Mouse (Mus musculus) intestine, embryonic 16.5 days (tissue): ENCODE data around the gene Ugt8a. TPM values are rescaled to one million over a fixed set of nuclear protein-coding genes. Genes with fewer than 3 reads are reported as not detected.

Source experiments
- ATAC-seq: fragments of 200-750 bp; cut with Nextera tagmentation; 2 replicates; pipeline ENCODE4 v1.8.0; 2017; ENCODE audit warnings: moderate TSS enrichment, moderate library complexity
- H3K27ac ChIP-seq: fragments of 300-500 bp; sonication (generic); 2 replicates; pipeline ENCODE4 v1.5.1; 2014; ENCODE audit warnings: mild to moderate bottlenecking, low read length
- H3K27me3 ChIP-seq: fragments of 300-500 bp; sonication (generic); replicated peaks from 2 replicates; pipeline ENCODE4 v1.6.1; 2014; ENCODE audit warnings: low read length, control low read depth, mixed read lengths; ENCODE audit not compliant: control insufficient read depth, insufficient read depth
- H3K36me3 ChIP-seq: fragments of 300-500 bp; sonication (generic); 2 replicates; pipeline ENCODE4 v1.6.1; 2014; ENCODE audit warnings: low read length, control low read depth; ENCODE audit not compliant: control insufficient read depth, insufficient read depth
- H3K4me1 ChIP-seq: fragments of 300-500 bp; sonication (generic); 2 replicates; pipeline ENCODE4 v1.6.1; 2014; ENCODE audit warnings: low read length, control low read depth, mixed read lengths; ENCODE audit not compliant: control insufficient read depth, insufficient read depth
- H3K4me2 ChIP-seq: fragments of 300-500 bp; sonication (generic); 2 replicates; pipeline ENCODE4 v1.6.1; 2014; ENCODE audit warnings: low read depth, low read length, control low read depth
- H3K4me3 ChIP-seq: fragments of 300-500 bp; sonication (generic); 2 replicates; pipeline ENCODE4 v1.5.1; 2014; ENCODE audit warnings: mild to moderate bottlenecking, low read length
- H3K9ac ChIP-seq: fragments of 300-500 bp; sonication (generic); 2 replicates; pipeline ENCODE4 v1.6.1; 2014; ENCODE audit warnings: low read depth, low read length
- H3K9me3 ChIP-seq: fragments of 300-500 bp; sonication (generic); 2 replicates; pipeline ENCODE4 v1.6.1; 2016; ENCODE audit warnings: low read length, control low read depth; ENCODE audit not compliant: control insufficient read depth
- WGBS: fragments of 180-500 bp; shearing (Covaris S2); extraction: QIAGEN DNeasy Blood & Tissue Kit; methylation state at CpG from one replicate; pipeline ENCODE4 v1.1.7; 2014; 5-methylcytosine and 5-hydroxymethylcytosine counted together
- polyA plus RNA-seq: library from polyadenylated mRNA; unstranded; fragments of >200 nt; fragmentation: Nextera tagmentation; extraction: Ambion mirVana; gene quantifications from 2 replicates; pipeline ENCODE4 v1.2.1, GENCODE M21; 2015

Gene Ugt8a
- polyA plus RNA-seq: 0.91 and 1.0 TPM in 2 replicates

DNA sequence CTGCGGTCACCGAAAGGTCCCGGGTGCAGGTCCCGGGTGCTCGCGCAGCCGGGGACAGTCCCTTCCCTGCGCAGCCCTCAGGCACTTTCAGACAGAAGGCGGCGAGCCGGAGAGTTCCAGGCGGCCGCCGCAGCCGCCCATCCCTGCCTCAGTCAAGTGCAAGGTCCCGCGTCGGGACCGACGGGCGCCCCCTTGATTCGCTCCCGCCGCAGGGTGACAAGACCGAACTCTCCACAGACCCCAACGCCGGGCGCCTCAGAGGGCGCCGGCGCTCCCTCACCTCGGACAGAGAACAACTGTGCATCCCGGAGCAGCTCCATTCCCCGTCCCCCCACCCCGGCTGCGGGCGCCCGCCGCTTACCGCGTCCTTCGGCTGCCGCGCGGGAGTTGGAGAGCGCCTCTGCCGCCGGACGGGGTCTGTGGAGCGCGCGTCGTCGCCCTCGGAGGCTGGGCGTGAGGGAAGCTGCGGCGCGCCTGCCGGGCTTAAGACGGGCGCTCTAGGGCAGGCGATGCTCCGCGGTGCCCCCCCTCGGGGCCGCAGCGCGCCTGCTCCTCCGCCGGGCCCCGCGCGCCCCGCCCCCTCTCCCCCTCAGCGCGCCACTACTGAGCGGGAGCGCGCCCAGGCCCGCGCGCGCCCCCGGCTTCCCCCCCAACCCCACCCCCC, at the start of gene Ugt8a:
Gene Ugt8a, minus strand, starts transcription at position 528 of the 664 bp plus-strand sequence.
- H3K27ac ChIP-seq: no peak within 1 kb of the TSS
- ATAC-seq: peak; percentile 89

DNA sequence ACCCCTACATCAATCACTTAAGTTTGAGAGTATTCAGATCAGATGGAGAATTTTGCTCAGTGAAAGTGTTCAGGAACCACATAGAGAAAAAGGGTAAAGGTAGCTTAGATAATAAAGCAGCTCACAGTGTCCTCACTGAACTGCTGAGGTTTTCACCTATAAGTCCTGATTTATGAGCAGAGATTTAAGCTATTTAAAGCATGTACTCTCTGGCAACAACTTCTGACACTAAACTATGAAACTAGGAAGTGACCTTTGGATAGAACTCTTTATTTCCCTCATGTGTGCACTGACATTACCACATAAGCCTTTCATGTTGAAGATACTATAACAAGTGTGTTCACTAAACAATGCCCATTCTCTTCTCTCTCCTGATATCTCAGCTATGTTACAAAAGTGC, 48.2 kb upstream of the Ugt8a start:
- Histone ChIP-seq H3K9me3 (no peaks in the 10 kb centered on the region), H3K9ac (no peak overlapping the region), H3K4me3 (no peak overlapping the region), H3K27ac (no peak overlapping the region), H3K4me2 (no peak overlapping the region), H3K36me3 (no peaks in the 10 kb centered on the region), H3K4me1 (no peaks in the 10 kb centered on the region), H3K27me3 (no peaks in the 10 kb centered on the region)
- ATAC-seq: peak; percentile 75

More for the DNA sequence above, at the start of gene Ugt8a:
- H3K36me3 ChIP-seq: no peaks in the 10 kb centered on the region
- peak within 1 kb of the TSS; percentile 94 for H3K4me2 ChIP-seq
- WGBS: under 1% methylated on average over 55 of the region's 85 CpGs
- peaks cover 22% of the 10 kb centered on the region for H3K27me3 ChIP-seq
- no peaks in the 10 kb centered on the region for H3K9me3 ChIP-seq
- H3K4me3 ChIP-seq: peak within 1 kb of the TSS; percentile 59
- peak within 1 kb of the TSS; percentile 53 for H3K9ac ChIP-seq
- H3K4me1 ChIP-seq: peaks cover 11% of the 10 kb centered on the region

DNA sequence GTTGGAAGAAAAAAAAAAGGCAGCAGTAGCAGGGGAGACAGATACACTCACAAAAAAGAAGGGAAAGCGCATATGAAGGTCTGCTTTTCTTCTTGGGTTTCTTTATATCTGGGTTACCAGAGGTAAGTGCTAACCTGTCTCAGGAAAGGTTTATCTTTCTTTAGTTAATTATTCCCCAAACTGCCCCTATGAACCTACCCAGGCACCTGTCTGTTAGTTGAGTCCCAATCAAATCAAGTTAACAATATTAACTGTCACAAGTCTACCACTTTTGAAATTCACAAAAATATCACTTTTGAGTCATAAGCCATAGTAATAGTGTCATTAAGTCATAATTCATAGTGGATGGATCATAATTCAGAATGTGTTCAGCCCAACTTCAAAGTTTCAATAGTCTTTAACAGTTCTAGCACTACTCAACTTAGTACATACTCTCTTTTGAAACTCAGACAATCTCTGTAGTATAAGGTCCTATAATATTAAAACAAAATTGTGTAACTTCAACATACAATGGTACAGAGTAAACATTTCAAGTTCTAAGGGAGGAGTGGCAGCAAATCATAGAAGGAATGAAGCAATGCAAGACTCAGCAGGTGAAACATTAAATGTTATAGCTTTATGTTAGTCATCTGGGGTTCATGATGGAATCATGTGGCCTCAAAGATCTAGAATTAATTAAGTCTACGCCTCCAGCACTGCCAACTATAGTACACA, 45.4 kb upstream of the Ugt8a start:
- Histone ChIP-seq H3K4me3 (no peak overlapping the region), H3K27me3 (no peaks in the 10 kb centered on the region), H3K4me1 (no peaks in the 10 kb centered on the region), H3K9ac (no peak overlapping the region), H3K9me3 (no peaks in the 10 kb centered on the region), H3K27ac (no peak overlapping the region), H3K4me2 (no peak overlapping the region), H3K36me3 (no peaks in the 10 kb centered on the region)
- ATAC-seq: peak; percentile 85
- WGBS: 78% methylated on average over 2 of the region's 2 CpGs

DNA sequence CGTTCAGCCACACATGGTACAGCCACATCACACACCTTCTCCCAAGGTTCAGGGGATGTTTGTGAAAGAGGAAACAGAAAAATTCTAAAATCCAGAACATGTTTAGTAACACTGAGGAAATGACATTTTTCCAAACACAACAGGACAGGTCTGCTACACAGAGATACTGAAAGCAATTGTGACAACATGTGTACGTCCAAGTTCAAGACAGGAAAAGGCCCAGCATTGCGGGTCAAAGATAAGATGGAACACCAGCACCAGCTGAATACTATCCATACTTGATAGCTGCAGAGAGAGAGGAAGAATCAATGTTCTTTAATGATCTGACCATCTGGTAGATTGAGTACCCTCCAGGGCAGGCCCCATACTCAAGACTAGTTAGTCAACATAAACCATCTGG, 41.1 kb upstream of the Ugt8a start:
- no peak overlapping the region for H3K4me2 ChIP-seq
- ATAC-seq: no peak
- H3K27me3 ChIP-seq: no peaks in the 10 kb centered on the region
- no peak overlapping the region for H3K27ac ChIP-seq
- 76% methylated on average over 3 of the region's 3 CpGs for WGBS
- no peaks in the 10 kb centered on the region for H3K9me3 ChIP-seq
- no peak overlapping the region for H3K4me3 ChIP-seq
- no peaks in the 10 kb centered on the region for H3K4me1 ChIP-seq
- no peak overlapping the region for H3K9ac ChIP-seq
- H3K36me3 ChIP-seq: no peaks in the 10 kb centered on the region

DNA sequence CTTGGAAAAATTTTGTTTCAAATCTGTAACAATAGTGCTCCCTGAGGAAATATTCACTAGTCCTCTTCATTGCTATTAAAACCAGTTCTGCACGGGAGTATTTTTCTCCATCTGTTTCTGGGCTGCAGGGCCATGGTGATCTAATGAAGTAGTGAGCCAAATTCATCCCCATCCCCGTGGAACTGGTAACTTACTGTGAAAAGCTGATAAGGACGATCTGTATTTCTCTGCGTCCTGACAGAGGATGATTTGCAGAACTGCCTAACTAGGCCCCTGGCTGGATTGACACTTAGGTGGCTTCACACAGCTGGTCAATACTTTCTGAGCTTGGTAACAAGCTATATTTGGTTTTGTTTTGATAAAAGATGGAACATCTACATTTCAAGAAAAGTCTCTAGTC, 37.5 kb upstream of the Ugt8a start:
- Histone ChIP-seq H3K36me3 (no peaks in the 10 kb centered on the region), H3K4me3 (no peak overlapping the region), H3K4me1 (no peaks in the 10 kb centered on the region), H3K9me3 (no peaks in the 10 kb centered on the region), H3K27me3 (no peaks in the 10 kb centered on the region), H3K27ac (no peak overlapping the region), H3K9ac (no peak overlapping the region), H3K4me2 (no peak overlapping the region)
- no peak for ATAC-seq
- WGBS: 68% methylated on average over 4 of the region's 4 CpGs

DNA sequence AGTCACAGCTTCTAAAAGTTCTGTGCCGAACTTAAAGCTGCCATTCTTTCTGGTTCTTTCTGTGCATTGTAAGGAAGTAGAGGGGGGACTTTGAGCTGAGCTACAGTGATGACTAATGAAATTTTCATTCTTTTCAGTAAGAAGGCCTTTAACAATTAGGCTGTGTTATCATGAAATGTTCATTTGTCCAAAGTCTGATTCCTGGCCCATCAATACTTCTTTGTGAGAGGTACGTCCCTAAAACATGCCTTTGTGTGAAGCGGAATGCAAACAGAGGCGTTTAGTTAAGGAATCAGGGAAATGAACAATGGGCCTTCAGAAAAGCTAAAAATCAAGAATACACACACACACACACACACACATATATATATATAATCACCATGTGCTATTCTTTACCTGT, 31.0 kb upstream of the Ugt8a start:
- no peak for ATAC-seq
- H3K27ac ChIP-seq: no peak overlapping the region
- no peaks in the 10 kb centered on the region for H3K9me3 ChIP-seq
- H3K4me2 ChIP-seq: no peak overlapping the region
- no peak overlapping the region for H3K9ac ChIP-seq
- H3K4me1 ChIP-seq: no peaks in the 10 kb centered on the region
- no peaks in the 10 kb centered on the region for H3K27me3 ChIP-seq
- WGBS: 61% methylated on average over 4 of the region's 4 CpGs
- no peaks in the 10 kb centered on the region for H3K36me3 ChIP-seq
- H3K4me3 ChIP-seq: no peak overlapping the region

DNA sequence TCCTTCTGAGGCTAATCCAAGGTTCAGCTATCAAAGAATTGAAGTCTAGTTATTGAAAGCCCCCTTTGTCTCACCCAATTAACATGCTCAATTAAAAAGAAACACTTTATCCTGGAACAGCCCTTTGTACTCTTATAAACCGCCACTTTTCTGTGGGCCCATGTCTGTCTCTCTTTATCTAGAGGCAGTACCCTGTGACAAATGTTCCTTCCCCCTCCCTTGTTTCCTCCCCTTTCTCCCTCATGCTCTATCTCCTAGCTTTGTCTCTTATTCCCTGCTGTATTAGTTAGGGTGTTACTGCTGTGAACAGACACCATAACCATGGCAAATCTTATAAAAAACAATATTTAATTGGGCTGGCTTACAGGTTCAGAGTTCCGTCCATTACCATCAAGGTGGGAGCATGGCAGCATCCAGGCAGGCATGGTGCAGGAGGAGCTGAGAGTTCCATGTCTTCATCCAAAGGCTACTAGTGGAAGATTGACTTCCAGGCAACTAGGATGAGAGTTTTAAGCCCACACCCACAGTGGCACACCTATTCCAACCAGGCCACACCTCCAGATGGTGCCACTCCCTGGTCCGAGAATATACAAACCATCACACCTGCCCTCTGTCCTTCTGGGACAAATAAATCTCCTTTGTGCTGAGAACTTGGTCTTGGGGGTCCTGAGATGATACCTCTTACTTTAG, 17.9 kb upstream of the Ugt8a start:
- H3K27me3 ChIP-seq: no peaks in the 10 kb centered on the region
- no peaks in the 10 kb centered on the region for H3K36me3 ChIP-seq
- WGBS: 76% methylated on average over 3 of the region's 3 CpGs
- no peak overlapping the region for H3K9ac ChIP-seq
- no peaks in the 10 kb centered on the region for H3K9me3 ChIP-seq
- H3K4me1 ChIP-seq: no peaks in the 10 kb centered on the region
- no peak overlapping the region for H3K27ac ChIP-seq
- ATAC-seq: no peak
- H3K4me2 ChIP-seq: no peak overlapping the region
- H3K4me3 ChIP-seq: no peak overlapping the region

DNA sequence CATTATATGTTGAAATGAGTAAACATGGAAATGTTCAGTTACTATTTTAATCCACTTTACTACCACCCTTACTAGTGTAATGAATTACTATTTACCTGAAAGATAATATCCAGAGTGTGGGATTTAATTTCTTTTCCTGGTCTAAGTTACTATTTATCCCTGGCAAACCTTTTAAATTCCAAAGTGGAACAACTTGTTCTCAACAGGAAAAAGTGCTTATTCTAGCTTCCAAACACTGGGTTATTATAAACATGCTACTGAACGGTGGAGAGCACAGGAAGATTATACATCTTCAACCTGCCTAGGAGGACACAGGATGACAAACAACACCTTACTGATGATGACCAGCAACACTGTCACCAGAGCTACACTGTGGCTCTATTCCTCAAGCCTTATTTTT, 16.5 kb upstream of the Ugt8a start:
- H3K4me1 ChIP-seq: no peaks in the 10 kb centered on the region
- H3K9me3 ChIP-seq: no peaks in the 10 kb centered on the region
- no peak overlapping the region for H3K27ac ChIP-seq
- H3K4me2 ChIP-seq: no peak overlapping the region
- H3K9ac ChIP-seq: no peak overlapping the region
- H3K36me3 ChIP-seq: no peaks in the 10 kb centered on the region
- no peak overlapping the region for H3K4me3 ChIP-seq
- WGBS: 48% methylated on average over 1 of the region's 1 CpGs
- no peaks in the 10 kb centered on the region for H3K27me3 ChIP-seq
- ATAC-seq: no peak

DNA sequence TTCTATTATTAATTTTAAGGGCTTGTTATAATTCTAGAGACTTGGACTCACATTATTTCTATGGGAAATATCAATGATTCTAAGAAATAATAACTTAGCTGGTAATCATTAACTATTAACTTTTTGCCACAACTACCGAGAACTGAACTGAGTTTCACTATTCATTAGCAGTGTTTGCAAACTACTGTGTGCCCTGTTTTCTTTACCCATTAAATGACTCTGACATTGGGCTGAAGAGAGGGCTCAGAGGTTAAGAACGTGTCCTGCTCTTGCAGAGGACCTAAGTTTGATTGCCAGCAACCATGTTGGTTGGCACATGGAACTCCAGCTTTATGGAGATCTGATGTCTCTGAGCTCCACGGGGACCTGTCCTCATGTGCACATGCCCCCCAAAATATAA, 2.4 kb upstream of the Ugt8a start:
- peaks cover 22% of the 10 kb centered on the region for H3K27me3 ChIP-seq
- H3K4me3 ChIP-seq: no peak overlapping the region
- no peak for ATAC-seq
- H3K36me3 ChIP-seq: no peaks in the 10 kb centered on the region
- H3K9me3 ChIP-seq: no peaks in the 10 kb centered on the region
- 68% methylated on average over 3 of the region's 3 CpGs for WGBS
- peaks cover 11% of the 10 kb centered on the region for H3K4me1 ChIP-seq
- H3K9ac ChIP-seq: no peak overlapping the region
- no peak overlapping the region for H3K27ac ChIP-seq
- H3K4me2 ChIP-seq: no peak overlapping the region
